Mouse (Mus musculus): ENCODE measurements around the gene Doc2a.

- TF ChIP-seq CTCF (IDR thresholded peaks at IDR 0.05) (no peak), EP300 (IDR thresholded peaks at IDR 0.05) (no peak)
Measured at GRCm38 (mm10) chr7:126863791-126864190, 16.6 kb downstream of the Doc2a start.
